Mouse (Mus musculus): ENCODE data around the gene Eipr1.
A peak's percentile ranks its signal among the peaks of the same experiment; 100 is the strongest.
"Not testable (repeated sequence)": the region's sequence is repeated elsewhere in the genome, so short reads cannot be mapped to it uniquely, and the experiment has no call there.

The Eipr1 gene

DNA sequence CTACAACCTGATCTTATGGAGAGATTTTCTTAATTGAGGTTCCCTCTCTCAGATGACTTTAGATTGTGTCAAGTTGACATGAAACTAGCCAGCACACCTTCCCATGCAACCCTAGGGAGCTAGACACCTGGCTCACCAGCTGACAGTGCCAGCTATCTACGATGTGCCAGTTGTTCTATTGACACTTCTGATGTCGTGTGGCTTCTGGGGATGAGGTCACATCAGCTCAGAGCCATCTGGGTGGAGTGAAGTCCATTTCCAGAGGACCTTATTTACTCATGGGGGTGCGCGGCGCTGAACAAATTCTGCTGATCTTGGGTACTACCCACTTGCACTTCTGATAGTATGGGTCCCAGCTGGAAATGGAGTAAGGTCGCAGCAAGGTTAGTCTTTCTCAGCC lies 146.7 kb downstream of the Eipr1 start:
- no peak for DNase-seq

DNA sequence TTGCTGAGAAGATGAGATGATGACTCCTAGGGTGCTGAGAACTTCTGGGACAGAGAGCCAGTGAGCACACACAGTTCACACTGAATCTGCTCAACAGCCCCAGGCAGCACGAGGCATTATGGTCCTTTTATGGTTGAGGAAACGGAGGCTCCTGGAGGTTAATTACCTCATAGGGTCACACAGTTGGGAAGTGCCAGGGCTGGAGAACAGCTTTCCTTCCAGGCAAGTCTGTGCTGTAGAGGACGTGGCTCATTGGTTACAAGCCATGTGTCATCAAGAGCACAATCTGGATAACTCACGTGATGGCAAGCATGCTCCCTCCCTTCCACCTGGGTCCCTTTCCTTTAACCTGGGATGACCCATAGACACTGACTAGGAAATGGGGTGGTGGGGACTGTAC lies 148.1 kb downstream of the Eipr1 start:
- DNase-seq, result no peak

DNA sequence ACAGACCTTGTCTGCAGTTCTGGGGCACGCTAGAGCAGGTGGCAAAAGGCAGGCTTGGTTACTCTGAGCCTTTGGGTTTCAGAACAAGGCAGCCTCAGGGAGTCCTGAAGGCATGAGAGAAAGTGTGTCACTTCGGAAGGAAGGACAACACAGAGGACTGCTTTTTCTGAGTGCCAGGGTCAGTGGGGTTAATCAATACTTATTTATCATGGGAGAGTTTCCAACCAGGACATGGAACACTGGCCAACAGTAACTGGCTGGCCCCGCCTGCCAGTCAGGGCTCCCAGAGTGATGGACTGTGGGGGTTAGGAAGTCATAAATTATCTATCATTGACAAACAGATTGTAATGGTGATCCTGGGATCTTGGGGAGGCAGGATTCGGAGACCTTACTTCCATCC lies 148.7 kb downstream of the Eipr1 start:
- DNase-seq, result no peak

DNA sequence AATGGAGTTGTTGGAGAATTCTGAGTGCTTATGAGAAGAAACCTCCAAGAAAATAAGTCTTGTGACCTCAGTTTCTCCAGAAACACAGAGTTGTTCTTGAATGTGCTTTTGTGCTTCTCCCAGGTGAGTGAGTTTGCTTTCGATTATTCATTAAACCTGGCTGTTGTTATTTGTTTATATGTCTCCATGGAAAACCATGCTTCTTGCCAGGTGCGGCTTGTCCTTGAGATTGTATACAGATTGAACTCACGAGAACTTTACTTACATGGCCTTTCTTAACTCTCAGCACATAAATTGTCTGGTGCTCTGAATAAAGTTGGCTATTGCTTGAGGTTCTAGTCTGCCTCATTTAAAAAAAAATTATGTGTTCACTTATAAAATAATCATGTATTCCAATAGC lies 150.5 kb downstream of the Eipr1 start:
- no peak for DNase-seq

DNA sequence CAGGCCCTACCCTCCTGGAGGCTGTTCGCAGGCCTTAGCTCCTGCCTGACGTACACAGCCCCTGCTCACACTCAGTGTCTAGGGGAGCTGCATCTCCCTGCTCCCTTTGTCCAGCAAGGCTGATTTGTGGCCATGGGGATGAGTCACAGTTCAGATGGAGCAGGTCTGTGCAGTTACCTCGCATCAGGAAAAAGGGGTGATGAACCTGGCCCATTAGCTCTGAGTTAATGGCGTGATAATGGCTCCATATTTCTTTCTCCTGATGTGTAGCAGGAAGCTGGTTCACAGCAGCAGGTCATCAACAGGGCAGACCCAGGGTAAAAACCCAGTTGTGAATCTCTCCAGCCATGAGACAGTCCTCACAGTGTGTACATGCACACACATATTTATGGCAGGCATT lies 151.5 kb downstream of the Eipr1 start:
- no peak for DNase-seq

DNA sequence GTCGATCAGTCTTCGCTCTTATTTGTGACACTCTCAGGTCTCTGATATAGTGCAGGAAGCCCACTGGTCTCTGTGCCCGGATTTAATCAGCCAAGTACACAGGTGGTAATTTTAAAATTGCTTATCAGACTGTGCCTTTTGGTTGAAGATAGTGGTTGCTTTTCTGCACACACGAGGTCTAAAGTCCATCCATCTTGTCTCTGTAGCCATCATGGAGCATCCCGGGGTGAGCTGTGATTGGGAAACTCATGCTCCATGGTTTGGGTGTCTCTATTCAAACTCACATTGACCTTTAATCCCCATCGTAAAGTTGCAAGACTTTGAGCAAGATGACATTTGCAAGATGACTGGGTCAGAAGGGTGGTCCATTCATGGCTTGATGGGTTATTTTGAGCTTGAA lies 153.9 kb downstream of the Eipr1 start:
- DNase-seq, result no peak

DNA sequence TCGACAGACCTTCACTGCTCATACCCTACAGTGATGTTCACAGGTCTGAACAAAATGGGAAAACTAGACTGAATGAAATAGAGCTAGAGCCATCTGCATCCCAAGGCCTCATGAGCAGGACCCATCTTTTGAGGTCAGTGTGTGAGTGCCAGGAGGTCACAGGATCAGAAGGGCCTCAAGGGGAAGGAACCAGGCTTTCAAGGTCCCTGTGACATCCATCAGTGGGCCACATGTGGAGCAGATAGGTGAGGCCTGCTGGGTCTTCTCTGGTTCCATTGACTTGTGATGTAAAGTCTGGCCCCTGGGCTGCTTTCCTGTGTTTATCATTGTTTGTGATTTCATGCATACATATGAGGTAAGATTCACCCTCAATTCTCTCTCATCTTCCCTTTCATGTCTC lies 154.4 kb downstream of the Eipr1 start:
- DNase-seq, result no peak

DNA sequence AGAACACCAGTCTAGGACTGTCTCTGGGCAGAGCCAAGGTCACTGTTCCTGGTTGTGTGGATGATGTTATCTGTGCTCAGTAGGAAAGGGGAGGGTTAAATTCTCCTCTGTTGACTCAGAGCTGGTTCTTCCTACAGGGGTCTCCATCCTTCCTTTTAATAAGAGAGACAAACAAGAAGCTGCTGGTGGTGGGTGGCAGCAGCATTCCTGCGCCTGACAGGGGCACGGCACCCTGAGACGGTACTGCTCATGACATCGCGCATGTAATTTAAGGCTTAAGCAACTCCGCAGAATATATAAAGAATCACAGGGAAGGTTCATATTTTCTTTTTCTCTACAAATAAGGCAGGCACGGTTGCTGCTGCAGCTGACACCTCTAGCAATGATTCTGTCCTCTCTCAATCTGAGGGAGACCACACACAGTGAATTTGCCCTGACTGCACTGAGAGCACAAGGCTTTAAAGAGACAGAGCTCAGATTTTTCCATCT lies 155.2 kb downstream of the Eipr1 start:
- no peak for DNase-seq

DNA sequence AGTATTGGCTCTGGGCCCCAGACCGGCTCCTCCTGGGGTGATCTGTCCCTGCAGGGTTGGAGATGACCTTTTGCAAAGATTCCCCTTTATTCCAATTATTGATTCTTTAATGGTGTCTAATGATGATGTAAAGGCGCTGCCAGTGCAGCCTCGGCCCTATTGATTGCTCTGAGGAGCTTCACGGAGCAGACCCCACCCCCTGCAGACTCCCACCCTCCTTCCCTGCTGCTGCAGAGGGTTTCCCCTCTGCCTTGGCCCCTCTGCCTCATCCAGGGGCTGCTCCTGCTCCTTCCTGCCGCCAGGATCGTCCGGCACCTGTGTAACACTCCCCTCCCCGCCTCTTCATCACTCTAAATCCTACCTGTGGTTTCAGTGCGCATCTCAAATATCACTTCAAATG lies 156.2 kb downstream of the Eipr1 start:
- no peak for DNase-seq

DNA sequence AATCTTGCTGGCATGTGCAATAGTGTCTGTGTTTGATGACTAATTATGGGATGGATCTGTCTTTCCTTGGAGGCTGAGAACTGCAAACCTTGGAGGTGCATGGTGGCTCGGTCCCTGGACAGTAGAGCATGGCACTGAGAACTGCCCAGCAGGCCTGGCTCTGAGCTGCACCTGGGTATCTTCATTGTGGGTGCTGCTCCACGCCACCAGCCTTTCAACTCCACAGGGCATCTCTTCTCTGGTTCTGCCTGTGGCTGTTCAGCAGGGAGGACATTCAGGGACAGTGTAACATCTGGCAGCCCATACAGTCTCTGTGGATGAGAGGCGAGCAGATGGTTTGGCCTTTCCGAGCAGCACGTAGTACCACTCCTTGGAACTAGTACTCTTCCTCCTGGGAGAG lies 158.2 kb downstream of the Eipr1 start:
- no peak for DNase-seq

DNA sequence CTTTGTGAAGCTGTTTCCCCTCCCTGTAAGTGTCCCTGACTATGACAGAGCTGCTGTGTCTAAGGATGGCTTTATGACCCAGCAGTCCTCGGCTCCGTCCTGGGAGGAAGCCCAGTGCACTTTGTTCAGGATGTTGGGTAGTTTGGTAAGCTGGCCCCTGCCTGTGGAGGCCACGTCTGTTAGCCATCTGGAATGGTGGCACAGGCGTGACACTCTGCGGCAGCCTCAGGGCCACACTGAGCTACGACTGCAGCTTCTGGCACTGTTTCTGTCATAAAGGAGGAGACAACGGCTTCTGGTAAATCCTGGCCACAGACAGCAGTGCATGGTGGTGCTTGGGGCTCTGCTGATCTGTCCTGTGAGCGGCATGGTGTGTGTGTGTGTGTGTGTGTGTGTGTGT lies 159.0 kb downstream of the Eipr1 start:
- DNase-seq, result peak; percentile 10

DNA sequence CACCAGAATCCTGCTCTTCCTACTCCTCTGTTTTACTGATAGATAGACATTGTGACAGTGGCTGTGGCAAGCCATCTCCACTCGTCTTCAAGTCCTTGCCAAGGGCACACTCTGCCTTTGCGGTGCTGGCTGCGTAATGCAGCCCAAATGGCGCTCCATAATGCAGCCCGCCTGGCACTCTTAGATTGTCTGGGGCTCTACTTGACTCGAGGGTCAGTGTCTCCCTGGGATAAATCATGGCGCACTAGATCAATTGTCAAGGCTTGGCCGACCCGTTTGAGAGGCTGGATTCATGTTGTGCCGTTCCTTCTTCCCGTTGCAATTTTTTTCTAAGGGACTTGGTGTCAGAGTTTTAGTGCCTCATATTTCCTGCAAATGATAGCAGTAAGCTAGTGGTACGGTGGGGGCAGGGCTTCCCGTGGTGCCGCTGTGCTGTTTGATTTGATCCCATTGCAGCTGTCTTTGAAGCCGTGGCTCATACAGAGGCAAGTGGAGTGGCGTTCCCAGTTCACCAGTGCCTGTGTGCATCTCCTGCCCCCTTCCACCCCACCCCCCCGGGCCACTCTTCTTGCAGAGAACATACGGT lies 160.8 kb downstream of the Eipr1 start:
- DNase-seq, result no peak

DNA sequence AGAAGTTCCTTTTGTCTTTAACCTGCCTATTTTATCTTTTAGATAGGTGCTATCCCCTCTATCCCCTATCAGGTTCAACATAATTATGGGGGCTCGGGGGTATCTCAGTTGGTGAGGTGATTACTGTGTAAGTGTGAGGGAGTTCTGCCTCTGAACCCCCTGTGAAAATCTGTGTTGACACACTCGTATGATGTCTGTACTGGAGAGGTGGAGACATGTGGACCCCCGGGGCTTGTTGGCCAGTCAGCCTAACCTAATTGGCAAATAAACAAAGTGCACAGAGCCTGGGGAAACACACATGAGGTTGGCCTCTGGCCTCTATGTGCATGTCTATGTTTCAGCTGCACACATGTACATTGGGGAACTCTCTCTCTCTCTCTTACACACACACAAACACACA lies 161.5 kb downstream of the Eipr1 start:
- no peak for DNase-seq

DNA sequence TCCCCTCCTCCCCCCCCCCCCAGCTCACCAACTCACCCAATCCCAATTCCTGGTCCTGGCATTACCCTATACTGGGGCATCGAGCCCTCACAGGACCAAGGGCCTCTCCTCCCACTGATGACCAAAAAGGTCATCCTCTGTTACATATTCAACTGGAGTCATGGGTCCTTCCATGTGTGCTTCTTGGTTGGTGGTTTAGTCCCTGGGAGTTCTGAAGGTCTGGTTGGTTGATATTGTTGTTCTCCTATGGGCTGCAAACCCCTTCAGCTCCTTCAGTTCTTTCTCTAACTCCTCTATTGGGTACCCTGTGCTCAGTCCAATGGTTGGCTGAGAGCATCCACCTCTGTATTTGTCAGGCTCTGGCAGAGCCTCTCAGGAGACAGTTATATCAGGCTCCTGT lies 162.5 kb downstream of the Eipr1 start:
- not testable (repeated sequence) for DNase-seq

Data from cerebellum, adult 11-12 months (tissue).